Mouse (Mus musculus) CH12.LX (cell line): ENCODE results near the gene Gm10295. TPM values are rescaled to one million over a fixed set of nuclear protein-coding genes. Genes with fewer than 3 reads are reported as not detected.

ENCODE experiments used
- DNase-seq: peaks from one replicate; pipeline ENCODE4 v3.0.0-alpha.2; 2013; ENCODE audit errors: extremely low read depth
- H3K27ac ChIP-seq: 2 replicates; pipeline ENCODE4 v1.5.1; 2012; ENCODE audit warnings: low read depth, mild to moderate bottlenecking, control low read depth, moderate library complexity; ENCODE audit not compliant: insufficient read depth
- H3K27me3 ChIP-seq: replicated peaks from 2 replicates; pipeline ENCODE3; 2012; ENCODE audit warnings: inconsistent platforms
- H3K36me3 ChIP-seq, 2 experiments: replicated peaks in 1 of 2; 2 replicates each; pipeline versions ENCODE3 to v1.6.1; 2012; ENCODE audit warnings: inconsistent platforms in 1 of 2, low read length in 1 of 2, mild to moderate bottlenecking in 1 of 2, mixed read lengths in 1 of 2, moderate library complexity in 1 of 2; ENCODE audit not compliant: control insufficient read depth in 1 of 2, insufficient read depth in 1 of 2
- H3K4me1 ChIP-seq, 2 experiments: 2 replicates each; pipeline ENCODE4 v1.6.1; 2012; ENCODE audit warnings: inconsistent platforms in 1 of 2, moderate library complexity in 1 of 2; ENCODE audit not compliant: insufficient read depth in 2 of 2, control insufficient read depth in 1 of 2
- H3K4me2 ChIP-seq: 2 replicates; pipeline ENCODE4 v1.6.1; 2012; ENCODE audit warnings: low read depth, mild to moderate bottlenecking, control low read depth; ENCODE audit not compliant: poor library complexity, insufficient read depth, severe bottlenecking
- H3K4me3 ChIP-seq, 3 experiments: fragments of 150-350 bp in 1 of 3; sonication (generic) in 1 of 3; replicated peaks in 1 of 3; 2 replicates each; pipeline versions ENCODE3 to v1.5.1; 2011 to 2012; ENCODE audit warnings: low read depth in 2 of 3, low read length in 2 of 3, mild to moderate bottlenecking in 2 of 3, moderate library complexity in 2 of 3, control low read depth in 1 of 3, improper control_type of control experiment in 1 of 3, inconsistent platforms in 1 of 3, mixed read lengths in 1 of 3; ENCODE audit not compliant: poor library complexity in 1 of 3
- H3K79me2 ChIP-seq: replicated peaks from 2 replicates; pipeline ENCODE4 v1.6.1; 2012; ENCODE audit warnings: mild to moderate bottlenecking, moderate library complexity; ENCODE audit not compliant: control insufficient read depth, poor library complexity, insufficient read depth, severe bottlenecking; ENCODE audit errors: extremely low read depth
- H3K9ac ChIP-seq: 2 replicates; pipeline ENCODE4 v1.6.1; 2012; ENCODE audit warnings: low read depth, mild to moderate bottlenecking, control low read depth, moderate library complexity; ENCODE audit not compliant: insufficient read depth
- H3K9me3 ChIP-seq: replicated peaks from 2 replicates; pipeline ENCODE3; 2012; ENCODE audit warnings: low read length, inconsistent platforms, mixed read lengths
- CHD1 ChIP-seq: IDR thresholded peaks from 2 replicates; pipeline ENCODE4 v1.6.1; 2012; ENCODE audit warnings: low read depth, low read length, improper control_type of control experiment, inconsistent platforms
- CHD2 ChIP-seq: IDR thresholded peaks from 2 replicates; pipeline ENCODE4 v1.6.1; 2011; ENCODE audit warnings: low read length, improper control_type of control experiment
- ETS1 ChIP-seq: conservative IDR thresholded peaks from 2 replicates; pipeline ENCODE4 v1.6.1; 2012; ENCODE audit warnings: low read depth, mild to moderate bottlenecking, inconsistent platforms, low read length, improper control_type of control experiment, moderate library complexity
- HCFC1 ChIP-seq: IDR thresholded peaks from 2 replicates; pipeline ENCODE4 v1.6.1; 2012; ENCODE audit warnings: low read depth, mild to moderate bottlenecking, inconsistent platforms, low read length, improper control_type of control experiment
- JUND ChIP-seq: conservative IDR thresholded peaks from 2 replicates; pipeline ENCODE4 v1.6.1; 2011; ENCODE audit warnings: low read depth, low read length, improper control_type of control experiment
- KAT2A ChIP-seq: IDR thresholded peaks from 2 replicates; pipeline ENCODE4 v1.6.1; 2012; ENCODE audit warnings: low read length, improper control_type of control experiment, inconsistent platforms; ENCODE audit not compliant: insufficient replicate concordance
- PAX5 ChIP-seq: IDR thresholded peaks from 2 replicates; pipeline ENCODE4 v1.6.1; 2012; ENCODE audit warnings: low read length, inconsistent platforms, mixed read lengths
- SMC3 ChIP-seq: IDR thresholded peaks from 2 replicates; pipeline ENCODE4 v1.6.1; 2011; ENCODE audit warnings: low read depth, low read length, improper control_type of control experiment
- TBP ChIP-seq: conservative IDR thresholded peaks from 2 replicates; pipeline ENCODE4 v1.6.1; 2011; ENCODE audit warnings: low read depth, low read length, improper control_type of control experiment
- USF1 ChIP-seq: IDR thresholded peaks from 2 replicates; pipeline ENCODE4 v1.6.1; 2014; ENCODE audit warnings: low read depth, mild to moderate bottlenecking, inconsistent platforms, low read length, improper control_type of control experiment
- USF2 ChIP-seq: conservative IDR thresholded peaks from 2 replicates; pipeline ENCODE4 v1.6.1; 2011; ENCODE audit warnings: low read depth, low read length, improper control_type of control experiment
- ZC3H11A ChIP-seq: IDR thresholded peaks from 2 replicates; pipeline ENCODE4 v1.6.1; 2012; ENCODE audit warnings: low read depth, mild to moderate bottlenecking, inconsistent platforms, low read length, improper control_type of control experiment
- ZNF384 ChIP-seq: IDR thresholded peaks from 2 replicates; pipeline ENCODE4 v1.6.1; 2012; ENCODE audit warnings: low read depth, low read length, improper control_type of control experiment, inconsistent platforms
- dilution Hi-C: fragments of 300-500 bp; cut with MboI; formaldehyde crosslinking; loops from 2 replicates; pipeline ENCODE4 v1.14.3; 2020; ENCODE audit warnings: low sequenced_read_pairs; ENCODE audit not compliant: extremely low pct_unique_long_range_greater_than_20kb, extremely low pct_ligation_motif_present
- in situ Hi-C: fragments of 300-500 bp; cut with MboI; formaldehyde crosslinking; loops from 3 replicates; pipeline ENCODE4 v1.14.3; 2019; ENCODE audit warnings: low sequenced_read_pairs, low pct_ligation_motif_present, low pct_unique_long_range_greater_than_20kb, mixed read lengths
- polyA plus RNA-seq: library from polyadenylated mRNA; unstranded; fragments of >175 nt; gene quantifications from 2 replicates; pipeline ENCODE4 v1.2.1, GENCODE M21; 2012; ENCODE audit warnings: low read depth; ENCODE audit not compliant: insufficient read length
- total RNA-seq, 2 experiments: library from RNA; depleted of rRNA; stranded (reverse); fragments of 300-350 nt in 1 of 2; fragments of >200 nt in 1 of 2; gene quantifications; 2 replicates each; pipeline ENCODE4 v1.2.3; 2012 to 2014

The Gm10295 gene
- total and polyA plus RNA-seq, 3 experiments: not detected

- Histone ChIP-seq H3K4me1 (no peaks in the 10 kb centered on the region), H3K36me3 (no peaks in the 10 kb centered on the region), H3K9me3 (peaks cover 60% of the 10 kb centered on the region), H3K9ac (no peak overlapping the region), H3K4me2 (no peak overlapping the region), H3K4me3 (no peak overlapping the region), H3K27me3 (no peaks in the 10 kb centered on the region), H3K79me2 (no peaks in the 10 kb centered on the region), H3K27ac (no peak overlapping the region)
- TF ChIP-seq KAT2A (no peak), JUND (no peak), USF1 (no peak), ETS1 (no peak), ZC3H11A (no peak), PAX5 (no peak), SMC3 (no peak), HCFC1 (no peak), ZNF384 (no peak)
- DNase-seq: no peak
- dilution Hi-C loops (no loop called here), in situ Hi-C loops (no loop called here)
These were observed 40.0 kb upstream of the Gm10295 start for GRCm38 (mm10) chr7:71391333-71391732.

DNA sequence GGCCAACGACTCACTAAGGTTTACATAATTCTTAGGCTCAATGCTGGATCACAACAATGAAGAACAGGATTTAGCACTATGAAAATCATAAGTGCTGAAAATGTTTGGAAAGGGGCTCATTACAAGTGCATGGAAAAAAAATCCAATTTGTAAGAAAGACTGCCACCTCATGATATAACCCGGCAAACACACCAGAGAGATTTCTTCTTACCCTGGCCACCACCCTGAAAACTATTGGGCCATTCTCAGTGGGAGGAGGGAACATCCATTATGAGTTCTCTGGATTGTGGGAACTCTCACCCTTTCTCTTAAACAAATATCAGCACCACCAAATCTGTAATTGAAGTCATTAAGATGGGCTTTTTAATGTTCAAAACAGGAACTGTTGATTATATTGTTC lies 39.0 kb upstream of the Gm10295 start:
- Histone ChIP-seq H3K79me2 (no peaks in the 10 kb centered on the region), H3K27ac (no peak overlapping the region), H3K4me2 (no peak overlapping the region), H3K36me3 (no peaks in the 10 kb centered on the region), H3K9ac (no peak overlapping the region), H3K4me1 (no peaks in the 10 kb centered on the region), H3K9me3 (peaks cover 57% of the 10 kb centered on the region), H3K4me3 (no peak overlapping the region), H3K27me3 (no peaks in the 10 kb centered on the region)
- TF ChIP-seq TBP (no peak), USF2 (no peak)
- dilution Hi-C loops (no loop called here), in situ Hi-C loops (no loop called here)
- no peak for DNase-seq

DNA sequence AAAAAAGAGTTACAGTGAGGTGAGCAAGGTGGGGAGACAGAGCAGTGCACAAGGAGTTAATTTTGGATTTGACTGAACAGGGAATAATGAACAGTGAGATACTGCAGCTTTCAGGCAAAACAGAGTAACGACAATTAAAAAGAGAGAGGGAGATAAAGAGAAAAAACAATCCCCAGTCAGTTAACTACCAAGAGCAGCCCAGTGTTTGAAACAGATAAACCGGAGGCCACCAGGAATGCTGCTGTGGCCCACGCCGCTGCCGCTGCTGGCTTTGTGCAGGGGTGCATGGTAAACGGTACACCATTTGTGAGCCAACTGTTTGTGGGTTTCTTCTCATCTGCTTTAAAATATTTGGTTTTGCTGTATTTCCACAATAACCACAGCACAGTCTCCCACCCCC lies 34.8 kb upstream of the Gm10295 start:
- no peaks in the 10 kb centered on the region for H3K36me3 ChIP-seq
- dilution Hi-C loops (no loop called here), in situ Hi-C loops (no loop called here)
- H3K79me2 ChIP-seq: no peaks in the 10 kb centered on the region
- no peak overlapping the region for H3K9ac ChIP-seq
- peaks cover 55% of the 10 kb centered on the region for H3K9me3 ChIP-seq
- H3K4me2 ChIP-seq: no peak overlapping the region
- H3K4me3 ChIP-seq: no peak overlapping the region
- H3K27me3 ChIP-seq: no peaks in the 10 kb centered on the region
- no peak overlapping the region for H3K27ac ChIP-seq
- DNase-seq: no peak
- H3K4me1 ChIP-seq: no peaks in the 10 kb centered on the region
- TF ChIP-seq CHD2 (no peak), KAT2A (no peak), TBP (no peak), CHD1 (no peak)
